Mouse (Mus musculus): ENCODE results near the gene Tlr6. TPM values are rescaled to one million over a fixed set of nuclear protein-coding genes. Genes with fewer than 3 reads are reported as not detected.

Gene Tlr6
- polyA plus RNA-seq (2012; ENCODE audit: low replicate concordance), result 0.58 TPM in 1 of 2 replicates, not detected in the other

GRCm38 (mm10) chr5:64959843-64960230 lies at the start of gene Tlr6:
Gene Tlr6, minus strand, starts transcription at chr5:64960097.

DNA sequence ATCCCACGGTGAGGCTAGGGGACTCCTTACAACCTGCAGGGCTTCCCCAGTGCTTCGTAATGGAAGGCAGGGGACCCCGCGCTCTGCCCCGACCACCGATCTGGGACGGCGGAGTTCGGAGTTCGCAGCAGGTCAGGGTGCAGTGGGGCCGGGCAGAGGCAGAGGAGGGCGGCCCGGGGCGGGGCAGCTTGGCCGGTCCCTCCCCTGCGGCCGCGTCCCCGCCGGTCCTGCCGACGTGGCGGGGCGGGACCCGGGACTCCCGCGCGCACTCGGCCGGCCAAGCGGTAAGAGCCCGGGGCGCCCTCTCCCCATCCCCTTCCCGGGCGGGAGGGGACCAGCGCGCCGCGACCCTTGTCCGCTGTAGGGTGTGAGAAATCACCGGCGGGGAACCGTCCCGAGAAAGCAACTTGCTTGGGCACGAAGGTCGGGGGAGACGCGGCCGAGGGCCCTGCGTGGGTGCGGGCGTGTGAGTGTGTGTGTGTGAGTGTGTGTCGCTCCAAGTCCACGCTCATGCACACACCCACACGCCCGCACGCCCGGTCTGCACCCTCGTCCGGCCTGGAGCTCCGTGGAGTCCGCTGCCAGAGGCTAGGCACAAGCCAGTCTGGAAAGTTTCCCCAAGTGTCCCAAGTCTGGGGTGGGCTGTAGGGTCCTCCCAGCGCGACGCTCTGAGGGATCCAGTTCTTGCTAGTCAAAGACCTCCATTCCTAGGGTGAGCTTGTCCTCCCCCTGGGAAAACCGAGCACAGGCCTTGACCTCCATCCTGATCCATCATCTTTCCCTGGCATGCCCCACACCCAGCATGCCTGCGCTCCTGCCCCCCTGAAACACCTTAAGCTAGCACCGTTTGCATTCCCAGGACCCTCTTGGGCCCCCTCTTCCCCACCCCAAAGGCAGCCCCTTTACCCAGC lies 10.2 kb upstream of the Tlr6 start, which contains the start of gene Fam114a1:
Gene Fam114a1, plus strand, starts transcription at position 211 of the 911 bp plus-strand sequence.

Other genes with a start within 250 kb of the Tlr6 start
- gene Klf3, start 156.7 kb downstream of the Tlr6 start, polyA plus RNA-seq (2012; ENCODE audit: low replicate concordance), result 565 and 602 TPM in 2 replicates
- gene Tlr1, start 26.5 kb downstream of the Tlr6 start, polyA plus RNA-seq (2012; ENCODE audit: low replicate concordance), result 0.61 and 1.2 TPM in 2 replicates
- gene Fam114a1, start 10.0 kb upstream of the Tlr6 start, polyA plus RNA-seq (2012; ENCODE audit: low replicate concordance), result 0.13 TPM in 1 of 2 replicates, not detected in the other
- gene Tmem156, start 132.0 kb upstream of the Tlr6 start, polyA plus RNA-seq (2012; ENCODE audit: low replicate concordance), result 0.25 and 0.54 TPM in 2 replicates
- gene Klhl5, start 147.4 kb upstream of the Tlr6 start, polyA plus RNA-seq (2012; ENCODE audit: low replicate concordance), result 10.7 and 16.3 TPM in 2 replicates
- 0.19 and 0.25 TPM in 2 replicates for gene Wdr19, start 239.6 kb upstream of the Tlr6 start, polyA plus RNA-seq (2012; ENCODE audit: low replicate concordance)

Data from leukemia stem cell, adult 10-12 weeks (primary cell).